Comparison of ENCODE assay signal across 13 mouse cellular contexts in the genomic region with DNA sequence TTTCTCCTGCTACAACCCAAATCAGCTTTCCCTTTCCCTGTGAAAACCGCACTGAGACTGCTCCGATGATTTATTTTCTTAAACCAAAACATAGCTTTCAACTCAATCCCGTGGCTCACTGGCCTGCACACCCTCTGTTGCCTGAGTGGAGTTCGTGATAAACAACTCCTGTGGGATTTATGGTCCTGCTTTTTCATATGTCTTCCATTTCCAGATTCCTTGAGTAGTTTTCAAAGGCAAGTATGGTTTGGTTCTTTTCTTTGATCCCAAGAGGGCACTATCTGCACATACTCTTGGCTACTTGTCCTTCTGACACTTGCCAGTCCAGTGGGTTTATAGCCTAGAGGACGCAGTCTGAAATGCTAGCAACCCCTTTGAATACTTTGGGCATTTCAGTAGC.
A peak's percentile ranks its signal among the peaks of the same experiment; 100 is the strongest.
DNase-seq lines count a peak whose midpoint lies in the region; ATAC-seq and TF ChIP-seq lines count a peak whose summit lies in the region.
"Had no signal": no experiment of that assay in that cellular context is flagged by ENCODE, and none has a peak within 500 bp of the region (broad histone marks: within the 10 kb centered on the region; RNA-seq: fewer than 3 reads in every experiment).

No protein-coding gene starts in this region.

- peak overlapping the region; percentile 28; the same call in 1 of the 2 replicates for H3K27ac ChIP-seq in embryonic facial prominence, embryonic 13.5 days
- H3K27ac ChIP-seq in embryonic facial prominence, embryonic 10.5 days (replicated peaks), result no peak overlapping the region
- no peak overlapping the region for H3K27ac ChIP-seq in kidney, postnatal 0 days
- H3K27ac ChIP-seq in limb, embryonic 13.5 days, result peak overlapping the region; percentile 10; the same call in 1 of the 2 replicates
- H3K27ac ChIP-seq: limb, embryonic 15.5 days had no signal

- H3K36me3 ChIP-seq in embryonic facial prominence, embryonic 13.5 days, result no peaks in the 10 kb centered on the region
- H3K36me3 ChIP-seq in embryonic facial prominence, embryonic 10.5 days (replicated peaks), result no peaks in the 10 kb centered on the region
- H3K36me3 ChIP-seq in kidney, postnatal 0 days (ENCODE audit: insufficient read depth, low read length), result no peaks in the 10 kb centered on the region
- H3K36me3 ChIP-seq in limb, embryonic 13.5 days, result no peaks in the 10 kb centered on the region
- H3K36me3 ChIP-seq: limb, embryonic 15.5 days had no signal

- peak; percentile 69 for TF ChIP-seq CTCF in kidney, postnatal 0 days (IDR thresholded peaks at IDR 0.05; ENCODE audit: low read depth)

- no peaks in the 10 kb centered on the region for H3K27me3 ChIP-seq in embryonic facial prominence, embryonic 13.5 days
- no peaks in the 10 kb centered on the region for H3K27me3 ChIP-seq in embryonic facial prominence, embryonic 10.5 days (replicated peaks; ENCODE audit: low read depth, poor library complexity, severe bottlenecking)
- H3K27me3 ChIP-seq in kidney, postnatal 0 days (ENCODE audit: insufficient read depth, low read length), result no peaks in the 10 kb centered on the region
- no peaks in the 10 kb centered on the region for H3K27me3 ChIP-seq in limb, embryonic 13.5 days
- H3K27me3 ChIP-seq: limb, embryonic 15.5 days had no signal

- no peak for DNase-seq in embryonic facial prominence, embryonic 10.5 days (ENCODE audit: low spot score)
- DNase-seq in kidney, postnatal 0 days (ENCODE audit: low spot score), result peak; percentile 83
- no peak for DNase-seq in kidney, adult 9 months
- DNase-seq in brain, adult 2 months (ENCODE audit: low read depth, low spot score), result peak; percentile 10
- no peak for DNase-seq in adrenal gland, adult 2 months
- no peak for DNase-seq in layer of hippocampus, adult 11-12 months (ENCODE audit: low spot score)
- DNase-seq: cerebellum, adult 8-10 months; spleen, adult 18-20 months had no signal

- WGBS in embryonic facial prominence, embryonic 13.5 days, result 52% methylated on average over 5 of the region's 5 CpGs
- WGBS in embryonic facial prominence, embryonic 10.5 days, result 75% methylated on average over 5 of the region's 5 CpGs
- WGBS in kidney, postnatal 0 days, result 19% methylated on average over 5 of the region's 5 CpGs
- WGBS in limb, embryonic 13.5 days, result 8% methylated on average over 5 of the region's 5 CpGs

- no peak overlapping the region for H3K9ac ChIP-seq in embryonic facial prominence, embryonic 13.5 days
- no peak overlapping the region for H3K9ac ChIP-seq in kidney, postnatal 0 days (ENCODE audit: low read depth, low read length)
- H3K9ac ChIP-seq in limb, embryonic 13.5 days, result no peak overlapping the region
- H3K9ac ChIP-seq: limb, embryonic 15.5 days had no signal

- H3K4me1 ChIP-seq in embryonic facial prominence, embryonic 13.5 days, result no peaks in the 10 kb centered on the region
- H3K4me1 ChIP-seq in embryonic facial prominence, embryonic 10.5 days, result no peaks in the 10 kb centered on the region
- no peaks in the 10 kb centered on the region for H3K4me1 ChIP-seq in kidney, postnatal 0 days (replicated peaks; ENCODE audit: insufficient read depth, low read length)
- peaks cover 15% of the 10 kb centered on the region; the same call in 1 of the 2 replicates for H3K4me1 ChIP-seq in limb, embryonic 13.5 days
- H3K4me1 ChIP-seq: limb, embryonic 15.5 days had no signal

- no peaks in the 10 kb centered on the region for H3K9me3 ChIP-seq in embryonic facial prominence, embryonic 13.5 days
- H3K9me3 ChIP-seq in embryonic facial prominence, embryonic 10.5 days, result no peaks in the 10 kb centered on the region
- H3K9me3 ChIP-seq in kidney, postnatal 0 days (replicated peaks; ENCODE audit: low read length), result no peaks in the 10 kb centered on the region
- H3K9me3 ChIP-seq in limb, embryonic 13.5 days, result no peaks in the 10 kb centered on the region
- H3K9me3 ChIP-seq: limb, embryonic 15.5 days had no signal

- H3K4me2 ChIP-seq in embryonic facial prominence, embryonic 13.5 days, result no peak overlapping the region
- 0 out of 2 replicates have a peak overlapping the region, but pooled peaks have one; percentile 11 for H3K4me2 ChIP-seq in kidney, postnatal 0 days (ENCODE audit: low read length)
- H3K4me2 ChIP-seq in limb, embryonic 13.5 days (replicated peaks), result peak overlapping the region; percentile 35; the same call in 1 of the 2 replicates
- H3K4me2 ChIP-seq: heart, embryonic 11.5 days; limb, embryonic 15.5 days had no signal

- ATAC-seq in embryonic facial prominence, embryonic 13.5 days (ENCODE audit: insufficient number of reproducible peaks, insufficient read depth, low FRiP score, low TSS enrichment, low read depth), result no peak
- ATAC-seq in kidney, postnatal 0 days (replicated peaks; ENCODE audit: low FRiP score, low read depth), result peak; percentile 46; the same call in 1 of the 2 replicates
- ATAC-seq in limb, embryonic 13.5 days (ENCODE audit: low FRiP score, low read depth), result no peak

- H3K4me3 ChIP-seq in embryonic facial prominence, embryonic 13.5 days, result no peak overlapping the region
- no peak overlapping the region for H3K4me3 ChIP-seq in embryonic facial prominence, embryonic 10.5 days
- no peak overlapping the region for H3K4me3 ChIP-seq in kidney, postnatal 0 days (replicated peaks; ENCODE audit: low read depth, low read length)
- no peak overlapping the region for H3K4me3 ChIP-seq in limb, embryonic 13.5 days
- H3K4me3 ChIP-seq: limb, embryonic 15.5 days; myocyte had no signal

Comparison
In these comparisons a context has a peak if more than half of its experiments do, and no peak if none do; other contexts are left out.
1. H3K27ac ChIP-seq: peak in embryonic facial prominence, embryonic 13.5 days (single experiment) and limb, embryonic 13.5 days (single experiment); none in embryonic facial prominence, embryonic 10.5 days (single experiment) and kidney, postnatal 0 days (single experiment).
2. DNase-seq: peak in kidney, postnatal 0 days (single experiment) and brain, adult 2 months (single experiment); none in embryonic facial prominence, embryonic 10.5 days (single experiment), kidney, adult 9 months (single experiment), adrenal gland, adult 2 months (single experiment) and layer of hippocampus, adult 11-12 months (single experiment).